Mouse (Mus musculus) CD4-positive, CD25-positive, alpha-beta regulatory T cell (primary cell): ENCODE results near the gene Slc26a8. TPM values are rescaled to one million over a fixed set of nuclear protein-coding genes. Genes with fewer than 3 reads are reported as not detected.

Experiments used
- polyA plus RNA-seq: library from polyadenylated mRNA; unstranded; fragments of 100-300 nt; shearing (Covaris generic); gene quantifications from one replicate; pipeline ENCODE4 v1.2.1, GENCODE M21; 2017

Gene Slc26a8
- 0.38 TPM for polyA plus RNA-seq

DNA sequence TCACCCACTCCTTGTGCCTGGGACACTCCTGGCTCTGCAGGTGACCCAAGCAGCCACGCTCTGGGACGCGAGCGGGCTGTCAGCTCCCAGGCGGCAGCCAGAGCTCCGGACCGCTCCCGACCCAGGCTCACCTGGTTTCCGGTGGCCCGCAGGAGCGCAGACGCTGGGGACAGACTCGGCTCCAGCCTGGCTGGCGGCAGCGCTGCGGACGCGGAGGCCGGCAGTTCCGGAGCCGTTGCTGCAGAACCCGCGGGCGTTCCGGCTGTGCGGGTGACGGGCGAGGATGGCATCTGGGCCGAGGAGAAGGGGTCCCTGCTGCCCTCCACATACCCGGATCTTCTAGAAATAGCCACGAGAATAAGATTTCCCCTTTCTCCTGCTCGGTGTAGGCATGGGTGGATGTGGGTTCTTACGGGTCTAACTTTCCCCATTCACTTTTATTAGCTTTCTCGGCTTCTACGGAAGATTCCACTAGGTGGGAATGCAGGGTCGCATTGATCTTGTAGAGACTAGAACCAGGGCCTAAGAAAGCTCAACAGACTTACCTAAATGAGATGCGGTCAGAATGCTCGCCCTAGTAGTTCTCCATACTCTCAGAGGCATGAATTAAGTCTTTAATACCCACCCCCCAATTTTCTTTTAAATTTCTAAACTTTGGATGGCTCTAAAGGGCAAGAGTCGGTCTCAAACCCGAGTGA lies at the start of gene Slc26a8:
Gene Slc26a8 (minus strand): TSS at position 648 of the 698 bp plus-strand sequence.

DNA sequence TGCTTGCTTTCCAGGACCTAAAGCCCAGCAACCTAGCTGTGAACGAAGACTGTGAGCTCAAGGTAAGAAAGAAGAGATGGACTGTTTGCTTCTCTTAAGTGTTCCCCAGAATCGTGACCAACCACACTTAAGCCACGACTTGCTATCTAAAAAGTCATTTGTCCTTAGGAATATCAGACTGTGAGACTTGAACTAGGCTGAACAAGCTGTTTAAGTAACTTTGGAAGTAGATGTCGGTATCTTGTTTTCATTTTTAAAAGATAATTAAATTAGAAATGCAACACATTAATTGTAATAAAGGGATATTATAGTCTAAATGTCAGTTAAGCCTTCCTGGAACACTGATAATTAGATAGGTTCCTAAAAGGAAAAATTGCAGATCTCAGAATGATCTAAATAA lies 35.8 kb upstream of the Slc26a8 start, which contains the start of gene AC170998.1:
Gene AC170998.1 (plus strand): TSS at position 301 of the 400 bp plus-strand sequence.

DNA sequence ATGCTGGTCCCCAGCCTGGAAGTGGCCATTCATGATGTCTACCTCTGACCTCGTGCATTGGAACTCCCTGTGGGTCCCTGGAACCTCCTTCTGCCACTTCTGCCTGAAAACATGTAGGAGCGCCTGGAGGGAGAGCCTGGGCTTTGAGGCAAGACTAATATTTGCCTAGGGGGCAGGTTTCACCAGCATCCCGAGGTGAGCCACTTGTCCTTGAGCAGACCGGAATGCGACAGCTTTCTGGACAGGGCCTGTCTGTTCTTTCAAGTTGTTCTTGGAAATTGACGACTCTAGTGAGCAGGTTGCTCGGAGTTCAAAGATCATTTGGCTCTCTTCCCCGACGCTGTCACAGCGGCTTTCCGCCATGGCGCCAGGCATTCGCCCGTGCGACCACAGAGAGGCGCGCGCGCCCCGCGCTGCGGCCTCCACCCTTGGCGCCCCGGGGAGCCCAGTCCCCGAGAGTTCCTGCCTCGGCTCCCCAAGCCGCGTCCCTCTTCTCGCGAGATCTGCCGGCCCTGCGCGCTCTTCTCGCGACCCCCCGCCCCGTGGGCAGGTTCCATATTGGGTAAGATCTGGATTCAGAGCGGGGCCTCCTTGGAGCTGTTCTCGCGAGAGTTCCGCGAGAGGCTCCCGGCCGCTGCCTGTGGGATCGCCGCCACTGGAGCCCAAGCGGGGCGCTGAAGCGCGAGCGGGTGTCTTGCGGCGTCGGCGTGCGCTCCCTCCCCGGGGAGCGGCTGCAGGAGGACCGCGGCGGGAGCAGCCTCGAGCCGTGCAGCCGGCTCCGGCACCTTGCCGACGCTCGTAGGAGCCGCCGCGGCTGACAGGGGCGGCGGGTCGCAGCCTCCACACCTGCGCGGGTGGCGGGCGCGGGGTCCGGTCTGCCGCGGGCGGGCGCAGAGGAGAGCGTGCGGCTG lies 998 bp upstream of the Slc26a8 start, which contains the start of gene Mapk14:
Gene Mapk14 (plus strand): TSS at position 554 of the 911 bp plus-strand sequence.

GRCm38 (mm10) chr17:28622300-28622759 lies 67.7 kb downstream of the Slc26a8 start, which contains the start of gene Srpk1:
TSS of gene Srpk1 (minus strand) at chr17:28622709.

Other genes with a start within 250 kb of the Slc26a8 start
- gene Fkbp5, start 172.7 kb downstream of the Slc26a8 start, polyA plus RNA-seq, result 57.8 TPM
- gene Armc12, start 159.4 kb downstream of the Slc26a8 start, polyA plus RNA-seq, result not detected
- not detected for gene Clpsl2, start 140.8 kb downstream of the Slc26a8 start, polyA plus RNA-seq
- 0.35 TPM for gene Clps, start 129.5 kb downstream of the Slc26a8 start, polyA plus RNA-seq
- 0.91 TPM for gene Lhfpl5, start 114.6 kb downstream of the Slc26a8 start, polyA plus RNA-seq
- gene Srpk1, start 67.5 kb downstream of the Slc26a8 start, polyA plus RNA-seq, result 225 TPM
- gene Mapk14, start 1.1 kb upstream of the Slc26a8 start, polyA plus RNA-seq, result 103 TPM
- 5.7 TPM for gene AC170998.1, start 35.9 kb upstream of the Slc26a8 start, polyA plus RNA-seq
- not detected for gene Mapk13, start 79.1 kb upstream of the Slc26a8 start, polyA plus RNA-seq
- gene Brpf3, start 110.9 kb upstream of the Slc26a8 start, polyA plus RNA-seq, result 12.3 TPM
- gene Pnpla1, start 168.2 kb upstream of the Slc26a8 start, polyA plus RNA-seq, result not detected
- gene 4930539E08Rik, start 225.1 kb upstream of the Slc26a8 start, polyA plus RNA-seq, result 2.6 TPM